Mouse (Mus musculus) kidney, embryonic 14.5 days (tissue): ENCODE measurements around the gene Dhx30. TPM values are rescaled to one million over a fixed set of nuclear protein-coding genes. Genes with fewer than 3 reads are reported as not detected.

Experiments used
- ATAC-seq: fragments of 200-750 bp; cut with Nextera tagmentation; 2 replicates; pipeline ENCODE4 v1.8.0; 2017; ENCODE audit warnings: moderate number of reproducible peaks, mild to moderate bottlenecking, moderate TSS enrichment, moderate library complexity; ENCODE audit not compliant: low FRiP score, low TSS enrichment
- H3K27ac ChIP-seq: fragments of 300-500 bp; sonication (generic); 2 replicates; pipeline ENCODE4 v1.5.1; 2014; ENCODE audit warnings: low read depth, mild to moderate bottlenecking, low read length, moderate library complexity, mixed read lengths
- H3K27me3 ChIP-seq: fragments of 300-500 bp; sonication (generic); 2 replicates; pipeline ENCODE4 v1.6.1; 2014; ENCODE audit warnings: mild to moderate bottlenecking, low read length; ENCODE audit not compliant: control insufficient read depth, insufficient read depth
- H3K36me3 ChIP-seq: fragments of 300-500 bp; sonication (generic); 2 replicates; pipeline ENCODE4 v1.6.1; 2014; ENCODE audit warnings: low read length, mixed read lengths; ENCODE audit not compliant: control insufficient read depth, insufficient read depth
- H3K4me1 ChIP-seq: fragments of 300-500 bp; sonication (generic); 2 replicates; pipeline ENCODE4 v1.6.1; 2014; ENCODE audit warnings: low read length, mixed read lengths; ENCODE audit not compliant: control insufficient read depth, insufficient read depth
- H3K4me2 ChIP-seq: fragments of 300-500 bp; sonication (generic); replicated peaks from 2 replicates; pipeline ENCODE4 v1.6.1; 2014; ENCODE audit warnings: low read depth, mild to moderate bottlenecking, low read length
- H3K4me3 ChIP-seq: fragments of 300-500 bp; sonication (generic); 2 replicates; pipeline ENCODE4 v1.5.1; 2014; ENCODE audit warnings: mild to moderate bottlenecking, low read length
- H3K9ac ChIP-seq: fragments of 300-500 bp; sonication (generic); 2 replicates; pipeline ENCODE4 v1.6.1; 2014; ENCODE audit warnings: low read depth, mild to moderate bottlenecking, low read length, moderate library complexity
- H3K9me3 ChIP-seq: fragments of 300-500 bp; sonication (generic); 2 replicates; pipeline ENCODE4 v1.6.1; 2016; ENCODE audit warnings: low read length; ENCODE audit not compliant: control insufficient read depth
- WGBS: fragments of 180-500 bp; shearing (Covaris S2); extraction: QIAGEN DNeasy Blood & Tissue Kit; methylation state at CpG from one replicate; pipeline ENCODE4 v1.1.7; 2014; 5-methylcytosine and 5-hydroxymethylcytosine counted together
- polyA plus RNA-seq: library from polyadenylated mRNA; unstranded; fragments of >200 nt; fragmentation: Nextera tagmentation; extraction: Ambion mirVana; gene quantifications from 2 replicates; pipeline ENCODE4 v1.2.1, GENCODE M21; 2014

Dhx30 gene
- polyA plus RNA-seq, 1 experiment from 2014 or later: 142 TPM

DNA sequence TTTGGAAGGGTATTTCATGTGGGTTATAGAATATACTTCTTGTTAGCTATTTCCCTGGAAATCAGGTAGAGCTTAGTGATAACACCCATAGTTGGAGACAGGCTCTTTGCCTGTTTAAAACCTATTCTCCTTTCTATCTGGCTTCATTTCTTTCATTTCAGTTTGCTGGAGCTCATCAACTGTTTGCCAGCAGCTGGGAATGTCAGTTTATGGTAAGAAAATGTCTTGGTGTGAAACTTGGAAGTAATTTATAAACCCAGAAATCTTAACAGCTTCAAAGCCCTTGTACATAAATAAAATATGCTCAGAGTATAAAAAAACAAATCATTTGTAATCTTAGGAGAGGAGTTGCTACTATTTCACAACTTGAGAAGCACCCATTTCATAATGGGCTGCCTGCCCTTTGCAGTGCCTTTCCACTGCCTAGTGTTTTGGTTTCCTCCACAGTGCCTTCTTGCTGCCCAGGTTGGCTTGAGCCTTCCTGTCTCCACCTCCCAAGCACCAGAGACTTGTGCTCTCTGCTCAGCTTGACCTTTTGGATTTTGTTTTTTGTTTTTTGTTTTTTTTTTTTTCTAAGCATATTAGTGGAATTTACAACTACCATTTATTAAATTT lies 71.8 kb downstream of the Dhx30 start:
- H3K9ac ChIP-seq: no peak overlapping the region
- H3K27ac ChIP-seq: no peak overlapping the region
- no peak overlapping the region for H3K4me3 ChIP-seq
- no peak for ATAC-seq
- no peaks in the 10 kb centered on the region for H3K9me3 ChIP-seq
- H3K27me3 ChIP-seq: no peaks in the 10 kb centered on the region
- H3K36me3 ChIP-seq: no peaks in the 10 kb centered on the region
- H3K4me2 ChIP-seq: no peak overlapping the region
- H3K4me1 ChIP-seq: no peaks in the 10 kb centered on the region

DNA sequence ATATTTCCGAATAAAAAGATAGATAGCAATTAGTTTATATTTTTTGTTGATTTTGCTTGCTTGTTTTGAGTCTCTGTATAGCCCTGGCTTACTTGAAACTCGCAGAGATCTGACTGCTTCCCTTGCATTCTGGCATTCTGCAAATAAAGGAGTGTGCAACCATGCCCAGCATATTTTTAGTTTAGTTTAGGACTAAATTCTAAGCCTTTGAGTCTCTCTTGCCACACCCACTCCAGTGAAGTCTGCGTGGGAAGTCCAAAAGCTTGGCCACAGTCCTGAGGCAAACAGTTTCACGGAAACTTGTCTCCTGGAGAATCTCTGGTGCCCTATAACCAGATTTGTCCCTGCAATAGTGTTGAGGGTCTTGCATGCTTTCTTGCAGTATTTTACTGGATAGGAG lies 73.3 kb downstream of the Dhx30 start:
- ATAC-seq: no peak
- H3K4me2 ChIP-seq: no peak overlapping the region
- no peaks in the 10 kb centered on the region for H3K9me3 ChIP-seq
- WGBS: 93% methylated on average over 4 of the region's 4 CpGs
- no peak overlapping the region for H3K27ac ChIP-seq
- no peak overlapping the region for H3K9ac ChIP-seq
- H3K36me3 ChIP-seq: peaks cover 4% of the 10 kb centered on the region; the same call in 1 of the 2 replicates
- H3K4me1 ChIP-seq: no peaks in the 10 kb centered on the region
- no peaks in the 10 kb centered on the region for H3K27me3 ChIP-seq
- no peak overlapping the region for H3K4me3 ChIP-seq

DNA sequence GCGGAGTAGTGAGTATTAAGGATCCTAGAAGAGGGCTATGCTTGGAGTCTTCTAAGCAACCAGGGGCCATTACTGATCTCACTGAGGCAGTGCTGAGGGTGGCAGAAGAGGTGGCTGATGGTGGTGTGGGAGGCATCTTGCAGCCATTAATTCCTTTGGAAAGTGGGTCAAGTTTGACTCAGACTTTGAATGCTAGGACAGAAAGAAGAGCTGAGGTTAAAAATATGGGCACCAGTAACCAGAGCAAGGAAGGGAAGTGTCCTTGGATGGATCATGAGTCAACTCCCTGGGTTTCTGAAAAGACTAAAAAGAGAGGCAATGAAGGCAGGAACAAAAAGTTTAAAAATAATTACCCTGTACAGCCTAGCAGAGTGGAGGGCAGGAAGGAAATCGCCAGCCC lies 79.1 kb downstream of the Dhx30 start:
- Histone ChIP-seq H3K27ac (no peak overlapping the region), H3K9ac (no peak overlapping the region), H3K4me2 (no peak overlapping the region), H3K36me3 (peaks cover 43% of the 10 kb centered on the region), H3K4me1 (no peaks in the 10 kb centered on the region), H3K9me3 (no peaks in the 10 kb centered on the region), H3K4me3 (no peak overlapping the region), H3K27me3 (no peaks in the 10 kb centered on the region)
- no peak for ATAC-seq
- WGBS: 95% methylated on average over 2 of the region's 2 CpGs

DNA sequence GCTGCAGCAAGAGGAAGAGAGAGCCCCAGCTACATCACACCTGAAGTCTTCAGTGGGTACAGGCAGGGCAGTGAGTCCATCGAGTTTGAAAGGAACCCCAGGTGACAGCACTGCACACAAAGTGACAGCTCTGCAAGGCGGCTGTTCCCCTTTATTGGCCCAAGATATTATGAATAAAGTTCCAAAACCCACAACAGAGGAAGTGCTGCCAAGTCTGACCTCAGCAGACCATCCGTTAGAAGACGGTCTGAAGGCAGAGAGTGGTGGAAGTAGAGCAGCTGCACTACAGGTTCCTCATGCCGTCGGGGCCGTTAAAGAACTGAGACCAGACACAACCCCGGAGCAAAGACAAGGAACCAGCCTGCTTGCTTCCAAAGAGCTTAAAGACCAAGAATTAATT lies 79.7 kb downstream of the Dhx30 start:
- 92% methylated on average over 8 of the region's 8 CpGs for WGBS
- Histone ChIP-seq H3K4me2 (no peak overlapping the region), H3K9me3 (no peaks in the 10 kb centered on the region), H3K4me3 (no peak overlapping the region), H3K9ac (no peak overlapping the region), H3K27me3 (no peaks in the 10 kb centered on the region), H3K4me1 (no peaks in the 10 kb centered on the region), H3K27ac (no peak overlapping the region), H3K36me3 (peaks cover 43% of the 10 kb centered on the region)
- ATAC-seq: no peak

DNA sequence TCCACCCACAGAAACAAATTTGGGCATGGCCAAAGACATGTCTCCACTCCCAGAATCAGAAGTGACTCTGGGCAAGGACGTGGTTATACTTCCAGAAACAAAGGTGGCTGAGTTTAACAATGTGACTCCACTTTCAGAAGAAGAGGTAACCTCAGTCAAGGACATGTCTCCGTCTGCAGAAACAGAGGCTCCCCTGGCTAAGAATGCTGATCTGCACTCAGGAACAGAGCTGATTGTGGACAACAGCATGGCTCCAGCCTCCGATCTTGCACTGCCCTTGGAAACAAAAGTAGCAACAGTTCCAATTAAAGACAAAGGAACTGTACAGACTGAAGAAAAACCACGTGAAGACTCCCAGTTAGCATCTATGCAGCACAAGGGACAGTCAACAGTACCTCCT lies 82.5 kb downstream of the Dhx30 start:
- no peak overlapping the region for H3K9ac ChIP-seq
- no peaks in the 10 kb centered on the region for H3K4me1 ChIP-seq
- no peak overlapping the region for H3K4me3 ChIP-seq
- 93% methylated on average over 4 of the region's 4 CpGs for WGBS
- no peaks in the 10 kb centered on the region for H3K9me3 ChIP-seq
- H3K36me3 ChIP-seq: peaks cover 46% of the 10 kb centered on the region
- no peaks in the 10 kb centered on the region for H3K27me3 ChIP-seq
- no peak overlapping the region for H3K4me2 ChIP-seq
- no peak overlapping the region for H3K27ac ChIP-seq
- no peak for ATAC-seq

Other genes with a start within 250 kb of the Dhx30 start
- 21.1 and 31.6 TPM in 2 replicates for gene Cdc25a, start 242.3 kb downstream of the Dhx30 start, polyA plus RNA-seq
- gene Map4, start 186.4 kb downstream of the Dhx30 start, polyA plus RNA-seq: 35.1 and 54.6 TPM in 2 replicates
- 99.3 and 198 TPM in 2 replicates for gene Smarcc1, start 122 bp downstream of the Dhx30 start, polyA plus RNA-seq
- gene Cspg5, start 126.0 kb upstream of the Dhx30 start, polyA plus RNA-seq: 0.76 and 1.4 TPM in 2 replicates
- 32.3 and 33.8 TPM in 2 replicates for gene Elp6, start 187.3 kb upstream of the Dhx30 start, polyA plus RNA-seq
- gene Scap, start 215.5 kb upstream of the Dhx30 start, polyA plus RNA-seq: 33.0 and 37.5 TPM in 2 replicates